Mouse (Mus musculus) ES-Bruce4 (cell line): ENCODE results near the gene Casz1. TPM values are rescaled to one million over a fixed set of nuclear protein-coding genes. Genes with fewer than 3 reads are reported as not detected.

ENCODE experiments used
- H3K27ac ChIP-seq: 2 replicates; pipeline ENCODE4 v1.5.1; 2012; ENCODE audit warnings: low read length, inconsistent platforms; ENCODE audit not compliant: insufficient read depth
- H3K27me3 ChIP-seq: 2 replicates; pipeline ENCODE4 v1.6.1; 2012; ENCODE audit warnings: mild to moderate bottlenecking, low read length, inconsistent platforms; ENCODE audit not compliant: control insufficient read depth, poor library complexity, insufficient read depth, severe bottlenecking
- H3K36me3 ChIP-seq: 2 replicates; pipeline ENCODE4 v1.6.1; 2012; ENCODE audit warnings: inconsistent platforms, mild to moderate bottlenecking, low read length, moderate library complexity; ENCODE audit not compliant: control insufficient read depth, poor library complexity, insufficient read depth, severe bottlenecking
- H3K4me1 ChIP-seq: one replicate; pipeline ENCODE4 v1.8.1; 2011; ENCODE audit warnings: low read length; ENCODE audit not compliant: control insufficient read depth, insufficient read depth
- H3K4me3 ChIP-seq: 2 replicates; pipeline ENCODE4 v1.5.1; 2011; ENCODE audit warnings: low read depth, mild to moderate bottlenecking, low read length
- H3K9ac ChIP-seq: 2 replicates; pipeline ENCODE4 v1.6.1; 2012; ENCODE audit warnings: low read depth, mild to moderate bottlenecking, inconsistent platforms; ENCODE audit not compliant: poor library complexity, severe bottlenecking
- H3K9me3 ChIP-seq: replicated peaks from 2 replicates; pipeline ENCODE4 v1.6.1; 2012; ENCODE audit warnings: mild to moderate bottlenecking, low read length, inconsistent platforms; ENCODE audit not compliant: control insufficient read depth, poor library complexity, insufficient read depth, severe bottlenecking
- CTCF ChIP-seq: IDR thresholded peaks from one replicate; pipeline ENCODE4 v1.8.1; 2011; ENCODE audit warnings: low read depth, low read length
- EP300 ChIP-seq: IDR thresholded peaks from 2 replicates; pipeline ENCODE4 v1.6.1; 2011; ENCODE audit warnings: low read depth, low read length; ENCODE audit not compliant: insufficient read depth
- POLR2A ChIP-seq: IDR thresholded peaks from one replicate; pipeline ENCODE4 v1.8.1; 2011; ENCODE audit warnings: low read length; ENCODE audit not compliant: insufficient read depth
- polyA plus RNA-seq: library from polyadenylated mRNA; stranded (reverse); fragments of >200 nt; gene quantifications from 2 replicates; pipeline ENCODE4 v1.2.4, GENCODE M21; 2011; ENCODE audit warnings: low read depth; ENCODE audit not compliant: missing spikeins, insufficient read depth, insufficient read length

Casz1 gene
- polyA plus RNA-seq, result 13.8 and 15.6 TPM in 2 replicates

DNA sequence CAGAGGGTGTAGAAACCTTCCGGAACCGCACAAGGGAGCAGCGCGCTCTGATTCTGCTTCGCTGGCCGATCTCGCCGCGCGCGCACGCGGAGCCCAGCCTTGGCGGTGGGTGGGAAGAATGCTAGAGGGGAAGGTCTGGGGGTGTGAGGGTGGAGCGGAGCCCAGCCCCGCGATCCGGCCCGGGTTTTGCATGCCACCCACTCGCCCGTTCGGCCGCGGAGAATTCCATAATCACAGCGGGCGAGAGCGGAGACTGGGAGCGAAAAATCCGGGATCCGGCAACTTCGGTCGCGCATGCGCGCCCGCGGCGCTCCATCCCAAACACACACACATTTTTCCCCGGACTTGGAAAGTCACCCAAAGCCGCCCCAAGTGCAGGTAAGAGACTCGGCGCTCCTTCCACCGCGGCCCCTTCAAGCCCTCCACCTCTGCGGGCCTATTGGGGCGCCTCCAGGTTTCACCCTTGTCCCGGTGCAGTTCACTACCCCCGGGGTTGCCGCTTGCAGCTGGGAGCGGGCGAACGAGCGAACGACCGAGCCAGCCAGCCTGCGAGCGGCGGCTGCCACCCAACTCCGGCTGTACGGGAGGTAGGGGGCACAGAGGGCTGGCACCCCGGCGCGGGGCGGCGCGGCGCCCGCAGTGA is at the start of gene Casz1:
Gene Casz1, plus strand, starts transcription at position 293 of the 643 bp plus-strand sequence.
- no peaks in the 10 kb centered on the region for H3K36me3 ChIP-seq
- no peaks in the 10 kb centered on the region for H3K9me3 ChIP-seq
- H3K27ac ChIP-seq, result no peak within 1 kb of the TSS
- TF ChIP-seq CTCF, result no peak
- TF ChIP-seq EP300, result peak; percentile 66; the same call in 1 of the 2 replicates
- TF ChIP-seq POLR2A, result no peak
- H3K4me3 ChIP-seq, result peak within 1 kb of the TSS; percentile 96
- H3K27me3 ChIP-seq, result peaks cover 9% of the 10 kb centered on the region
- H3K9ac ChIP-seq, result peak within 1 kb of the TSS; percentile 70
- H3K4me1 ChIP-seq, result peaks cover under 1% of the 10 kb centered on the region

DNA sequence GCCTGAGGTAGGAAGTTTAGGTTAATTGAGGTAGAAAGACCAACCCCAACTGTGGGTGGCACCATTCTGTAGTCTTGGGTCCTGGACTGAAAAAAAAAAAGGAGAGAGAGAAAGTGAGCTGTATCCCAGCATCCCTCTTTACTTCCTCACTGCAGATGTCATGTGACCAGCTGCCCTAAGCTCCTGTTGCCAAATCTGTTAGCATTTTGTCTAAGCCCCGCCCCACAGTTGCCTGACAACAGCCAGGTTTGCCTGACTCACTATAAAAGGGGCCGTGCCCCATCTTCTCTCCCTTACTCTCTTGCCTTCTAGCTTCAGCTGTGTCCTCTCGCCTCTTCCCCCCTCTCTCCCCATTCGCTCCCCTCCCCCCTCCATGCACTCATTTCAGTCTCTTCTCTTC is 45.4 kb upstream of the Casz1 start:
- Histone ChIP-seq H3K9me3 (no peaks in the 10 kb centered on the region), H3K27me3 (no peaks in the 10 kb centered on the region), H3K4me1 (peaks cover 2% of the 10 kb centered on the region), H3K27ac (peak overlapping the region; percentile 12; the same call in 1 of the 2 replicates), H3K9ac (no peak overlapping the region), H3K4me3 (no peak overlapping the region), H3K36me3 (no peaks in the 10 kb centered on the region)
- TF ChIP-seq EP300, result no peak
- no peak for TF ChIP-seq POLR2A
- TF ChIP-seq CTCF, result no peak

DNA sequence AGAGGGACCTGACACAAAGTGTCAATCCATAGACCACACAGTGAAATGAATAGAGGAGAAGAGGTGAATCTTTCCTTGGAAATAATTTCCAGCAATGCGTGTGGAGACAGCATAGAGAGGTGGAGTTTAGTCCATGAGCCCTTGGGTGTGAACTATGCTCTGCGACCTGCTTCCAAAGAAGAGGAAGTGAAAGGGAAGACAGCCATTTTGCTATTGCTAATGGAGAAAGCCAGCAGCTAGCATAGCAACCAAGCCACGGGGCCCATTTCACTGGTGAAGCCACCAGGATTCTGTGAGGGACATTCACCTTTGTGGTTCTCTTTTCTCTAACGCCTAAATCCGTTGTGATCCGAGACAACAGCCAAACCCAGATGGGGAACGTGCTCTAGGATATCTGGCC is 44.1 kb upstream of the Casz1 start:
- TF ChIP-seq EP300 (no peak), CTCF (no peak), POLR2A (no peak)
- no peak overlapping the region for H3K27ac ChIP-seq
- no peaks in the 10 kb centered on the region for H3K9me3 ChIP-seq
- no peak overlapping the region for H3K9ac ChIP-seq
- H3K4me3 ChIP-seq, result no peak overlapping the region
- H3K4me1 ChIP-seq, result no peaks in the 10 kb centered on the region
- no peaks in the 10 kb centered on the region for H3K36me3 ChIP-seq
- no peaks in the 10 kb centered on the region for H3K27me3 ChIP-seq

GRCm38 (mm10) chr4:148766021-148766775 is 38.0 kb upstream of the Casz1 start:
- TF ChIP-seq EP300 (no peak), CTCF (no peak), POLR2A (no peak)
- Histone ChIP-seq H3K4me3 (no peak overlapping the region), H3K36me3 (no peaks in the 10 kb centered on the region), H3K27me3 (no peaks in the 10 kb centered on the region), H3K9ac (no peak overlapping the region), H3K9me3 (no peaks in the 10 kb centered on the region), H3K4me1 (no peaks in the 10 kb centered on the region), H3K27ac (no peak overlapping the region)

- TF ChIP-seq EP300 (no peak), POLR2A (no peak), CTCF (no peak)
- Histone ChIP-seq H3K9ac (no peak overlapping the region), H3K4me3 (no peak overlapping the region), H3K27me3 (peaks cover 1% of the 10 kb centered on the region; the same call in 1 of the 2 replicates), H3K4me1 (no peaks in the 10 kb centered on the region), H3K9me3 (no peaks in the 10 kb centered on the region), H3K36me3 (no peaks in the 10 kb centered on the region), H3K27ac (peak overlapping the region; percentile 49)
These were observed 36.4 kb upstream of the Casz1 start for GRCm38 (mm10) chr4:148767655-148768305.
